Mouse (Mus musculus): ENCODE data around the gene Lrpap1. TPM values are rescaled to one million over a fixed set of nuclear protein-coding genes. Genes with fewer than 3 reads are reported as not detected.

Gene Lrpap1
- polyA plus RNA-seq, 1 experiment from 2014 or later, result 83.7 TPM

- H3K9me3 ChIP-seq (ENCODE audit: control insufficient read depth, low read length), result no peaks in the 10 kb centered on the region
- H3K36me3 ChIP-seq (ENCODE audit: control insufficient read depth, insufficient read depth, low read length), result no peaks in the 10 kb centered on the region
- peaks cover 20% of the 10 kb centered on the region for H3K27me3 ChIP-seq (ENCODE audit: control insufficient read depth, insufficient read depth, low read length)
- H3K27ac ChIP-seq (ENCODE audit: low read depth, low read length), result no peak overlapping the region
- no peak overlapping the region for H3K4me2 ChIP-seq (ENCODE audit: low read depth, low read length, severe bottlenecking)
- H3K4me3 ChIP-seq (ENCODE audit: low read depth, low read length), result no peak overlapping the region
- ATAC-seq (replicated peaks; ENCODE audit: low FRiP score) (no peak), DNase-seq (ENCODE audit: low spot score) (no peak)
- WGBS, result 75% methylated on average over 3 of the region's 3 CpGs
- H3K4me1 ChIP-seq (replicated peaks; ENCODE audit: control insufficient read depth, insufficient read depth, low read length), result no peaks in the 10 kb centered on the region
- no peak overlapping the region for H3K9ac ChIP-seq (ENCODE audit: low read length)
Measured at GRCm38 (mm10) chr5:35060098-35060497, 45.5 kb downstream of the Lrpap1 start.

- no peak overlapping the region for H3K4me2 ChIP-seq (ENCODE audit: low read depth, low read length, severe bottlenecking)
- 61% methylated on average over 1 of the region's 1 CpGs for WGBS
- H3K27me3 ChIP-seq (ENCODE audit: control insufficient read depth, insufficient read depth, low read length), result peaks cover 20% of the 10 kb centered on the region
- H3K4me3 ChIP-seq (ENCODE audit: low read depth, low read length), result no peak overlapping the region
- DNase-seq (ENCODE audit: low spot score) (no peak), ATAC-seq (replicated peaks; ENCODE audit: low FRiP score) (no peak)
- H3K27ac ChIP-seq (ENCODE audit: low read depth, low read length), result no peak overlapping the region
- no peaks in the 10 kb centered on the region for H3K36me3 ChIP-seq (ENCODE audit: control insufficient read depth, insufficient read depth, low read length)
- no peaks in the 10 kb centered on the region for H3K4me1 ChIP-seq (replicated peaks; ENCODE audit: control insufficient read depth, insufficient read depth, low read length)
- H3K9me3 ChIP-seq (ENCODE audit: control insufficient read depth, low read length), result no peaks in the 10 kb centered on the region
- no peak overlapping the region for H3K9ac ChIP-seq (ENCODE audit: low read length)
Measured at GRCm38 (mm10) chr5:35058216-35058615, 47.4 kb downstream of the Lrpap1 start.

GRCm38 (mm10) chr5:35057582-35057981, 48.0 kb downstream of the Lrpap1 start:
- Histone ChIP-seq H3K4me3 (ENCODE audit: low read depth, low read length) (no peak overlapping the region), H3K4me1 (replicated peaks; ENCODE audit: control insufficient read depth, insufficient read depth, low read length) (no peaks in the 10 kb centered on the region), H3K36me3 (ENCODE audit: control insufficient read depth, insufficient read depth, low read length) (no peaks in the 10 kb centered on the region), H3K27ac (ENCODE audit: low read depth, low read length) (no peak overlapping the region), H3K27me3 (ENCODE audit: control insufficient read depth, insufficient read depth, low read length) (peaks cover 20% of the 10 kb centered on the region), H3K9me3 (ENCODE audit: control insufficient read depth, low read length) (no peaks in the 10 kb centered on the region), H3K4me2 (ENCODE audit: low read depth, low read length, severe bottlenecking) (peak overlapping the region; percentile 92), H3K9ac (ENCODE audit: low read length) (no peak overlapping the region)
- 20% methylated on average over 4 of the region's 4 CpGs for WGBS
- ATAC-seq (replicated peaks; ENCODE audit: low FRiP score) (no peak), DNase-seq (ENCODE audit: low spot score) (no peak)

- H3K36me3 ChIP-seq (ENCODE audit: control insufficient read depth, insufficient read depth, low read length), result no peaks in the 10 kb centered on the region
- no peaks in the 10 kb centered on the region for H3K9me3 ChIP-seq (ENCODE audit: control insufficient read depth, low read length)
- H3K4me3 ChIP-seq (ENCODE audit: low read depth, low read length), result peak within 1 kb of the TSS; percentile 48
- ATAC-seq (replicated peaks; ENCODE audit: low FRiP score) (peak; percentile 60), DNase-seq (ENCODE audit: low spot score) (peak; percentile 68)
- peak within 1 kb of the TSS; percentile 52 for H3K9ac ChIP-seq (ENCODE audit: low read length)
- WGBS, result 2% methylated on average over 68 of the region's 74 CpGs
- no peaks in the 10 kb centered on the region for H3K4me1 ChIP-seq (replicated peaks; ENCODE audit: control insufficient read depth, insufficient read depth, low read length)
- H3K27ac ChIP-seq (ENCODE audit: low read depth, low read length), result no peak within 1 kb of the TSS
- peak within 1 kb of the TSS; percentile 92 for H3K4me2 ChIP-seq (ENCODE audit: low read depth, low read length, severe bottlenecking)
- H3K27me3 ChIP-seq (ENCODE audit: control insufficient read depth, insufficient read depth, low read length), result peaks cover 20% of the 10 kb centered on the region
Measured at GRCm38 (mm10) chr5:35056604-35057432, 48.7 kb downstream of the Lrpap1 start, which contains the start of gene Dok7. Gene Dok7, plus strand, starts transcription at chr5:35056766.

GRCm38 (mm10) chr5:35055076-35055475, 50.5 kb downstream of the Lrpap1 start:
- ATAC-seq (replicated peaks; ENCODE audit: low FRiP score), result no peak
- Histone ChIP-seq H3K9ac (ENCODE audit: low read length) (no peak overlapping the region), H3K27ac (ENCODE audit: low read depth, low read length) (no peak overlapping the region), H3K4me3 (ENCODE audit: low read depth, low read length) (no peak overlapping the region), H3K9me3 (ENCODE audit: control insufficient read depth, low read length) (no peaks in the 10 kb centered on the region), H3K4me2 (ENCODE audit: low read depth, low read length, severe bottlenecking) (no peak overlapping the region), H3K36me3 (ENCODE audit: control insufficient read depth, insufficient read depth, low read length) (no peaks in the 10 kb centered on the region), H3K27me3 (ENCODE audit: control insufficient read depth, insufficient read depth, low read length) (peaks cover 20% of the 10 kb centered on the region), H3K4me1 (replicated peaks; ENCODE audit: control insufficient read depth, insufficient read depth, low read length) (no peaks in the 10 kb centered on the region)
- 82% methylated on average over 12 of the region's 12 CpGs for WGBS
- DNase-seq (ENCODE audit: low spot score), result no peak

GRCm38 (mm10) chr5:35054628-35055027, 50.9 kb downstream of the Lrpap1 start:
- Histone ChIP-seq H3K27ac (ENCODE audit: low read depth, low read length) (no peak overlapping the region), H3K4me1 (replicated peaks; ENCODE audit: control insufficient read depth, insufficient read depth, low read length) (no peaks in the 10 kb centered on the region), H3K4me3 (ENCODE audit: low read depth, low read length) (no peak overlapping the region), H3K9ac (ENCODE audit: low read length) (no peak overlapping the region), H3K9me3 (ENCODE audit: control insufficient read depth, low read length) (no peaks in the 10 kb centered on the region), H3K4me2 (ENCODE audit: low read depth, low read length, severe bottlenecking) (no peak overlapping the region), H3K27me3 (ENCODE audit: control insufficient read depth, insufficient read depth, low read length) (peaks cover 20% of the 10 kb centered on the region), H3K36me3 (ENCODE audit: control insufficient read depth, insufficient read depth, low read length) (no peaks in the 10 kb centered on the region)
- ATAC-seq (replicated peaks; ENCODE audit: low FRiP score) (no peak), DNase-seq (ENCODE audit: low spot score) (no peak)
- 91% methylated on average over 3 of the region's 3 CpGs for WGBS

- Histone ChIP-seq H3K4me2 (ENCODE audit: low read depth, low read length, severe bottlenecking) (no peak overlapping the region), H3K27me3 (ENCODE audit: control insufficient read depth, insufficient read depth, low read length) (no peaks in the 10 kb centered on the region), H3K4me3 (ENCODE audit: low read depth, low read length) (no peak overlapping the region), H3K36me3 (ENCODE audit: control insufficient read depth, insufficient read depth, low read length) (no peaks in the 10 kb centered on the region), H3K9me3 (ENCODE audit: control insufficient read depth, low read length) (no peaks in the 10 kb centered on the region), H3K9ac (ENCODE audit: low read length) (no peak overlapping the region), H3K4me1 (replicated peaks; ENCODE audit: control insufficient read depth, insufficient read depth, low read length) (no peaks in the 10 kb centered on the region), H3K27ac (ENCODE audit: low read depth, low read length) (no peak overlapping the region)
- ATAC-seq (replicated peaks; ENCODE audit: low FRiP score), result no peak
- WGBS, result 68% methylated on average over 5 of the region's 5 CpGs
- no peak for DNase-seq (ENCODE audit: low spot score)
Measured at GRCm38 (mm10) chr5:35050541-35050940, 55.0 kb downstream of the Lrpap1 start.

- H3K9me3 ChIP-seq (ENCODE audit: control insufficient read depth, low read length), result no peaks in the 10 kb centered on the region
- no peaks in the 10 kb centered on the region for H3K36me3 ChIP-seq (ENCODE audit: control insufficient read depth, insufficient read depth, low read length)
- H3K9ac ChIP-seq (ENCODE audit: low read length), result no peak overlapping the region
- no peak overlapping the region for H3K4me2 ChIP-seq (ENCODE audit: low read depth, low read length, severe bottlenecking)
- peak; percentile 83 for DNase-seq (ENCODE audit: low spot score)
- 32% methylated on average over 1 of the region's 1 CpGs for WGBS
- no peaks in the 10 kb centered on the region for H3K4me1 ChIP-seq (replicated peaks; ENCODE audit: control insufficient read depth, insufficient read depth, low read length)
- ATAC-seq (replicated peaks; ENCODE audit: low FRiP score), result peak; percentile 74
- no peak overlapping the region for H3K4me3 ChIP-seq (ENCODE audit: low read depth, low read length)
- no peak overlapping the region for H3K27ac ChIP-seq (ENCODE audit: low read depth, low read length)
- H3K27me3 ChIP-seq (ENCODE audit: control insufficient read depth, insufficient read depth, low read length), result no peaks in the 10 kb centered on the region
Measured at GRCm38 (mm10) chr5:35043110-35043451, 62.5 kb downstream of the Lrpap1 start.

Data from forebrain, embryonic 11.5 days (tissue).